Comparison of ENCODE assay signal across 9 mouse cellular contexts in the genomic region with DNA sequence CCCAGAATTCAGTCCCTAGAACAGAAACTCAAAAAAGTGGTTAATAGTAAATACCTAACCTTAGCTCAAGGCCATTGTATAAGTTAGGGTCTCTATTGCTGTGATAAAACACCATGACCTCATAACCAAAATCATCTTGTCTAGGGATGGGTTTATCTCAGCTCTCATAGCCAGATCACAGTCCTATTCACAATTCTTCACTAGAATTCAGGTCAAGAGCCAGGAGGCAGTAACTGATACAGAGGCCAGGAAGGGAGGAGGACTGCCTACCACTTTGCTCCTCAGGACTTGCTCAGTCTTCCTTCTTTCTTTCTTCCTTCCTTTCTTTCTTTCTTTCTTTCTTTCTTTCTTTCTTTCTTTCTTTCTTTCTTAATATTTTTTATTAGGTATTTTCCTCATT. TPM values are rescaled to one million over a fixed set of nuclear protein-coding genes. Genes with fewer than 3 reads are reported as not detected.
DNase-seq lines count a peak whose midpoint lies in the region; ATAC-seq lines count a peak whose summit lies in the region.
"Had no signal": no experiment of that assay in that cellular context is flagged by ENCODE, and none has a peak within 500 bp of the region (broad histone marks: within the 10 kb centered on the region; RNA-seq: fewer than 3 reads in every experiment).

No protein-coding gene starts in this region.

- no peaks in the 10 kb centered on the region for H3K36me3 ChIP-seq in kidney, embryonic 16.5 days (ENCODE audit: insufficient read depth, low read length)
- no peaks in the 10 kb centered on the region for H3K36me3 ChIP-seq in embryonic facial prominence, embryonic 12.5 days
- H3K36me3 ChIP-seq in neural tube, embryonic 12.5 days: peaks cover 4% of the 10 kb centered on the region; the same call in 1 of the 2 replicates

- H3K27ac ChIP-seq in kidney, embryonic 16.5 days (ENCODE audit: low read length): no peak overlapping the region
- H3K27ac ChIP-seq in embryonic facial prominence, embryonic 12.5 days: no peak overlapping the region
- H3K27ac ChIP-seq in neural tube, embryonic 12.5 days: no peak overlapping the region

- peaks cover 15% of the 10 kb centered on the region for H3K4me1 ChIP-seq in kidney, embryonic 16.5 days (ENCODE audit: insufficient read depth, low read length)
- H3K4me1 ChIP-seq in embryonic facial prominence, embryonic 12.5 days: 0 out of 2 replicates have a peak, but pooled peaks cover 3% of the 10 kb centered on the region
- H3K4me1 ChIP-seq in neural tube, embryonic 12.5 days: peaks cover 15% of the 10 kb centered on the region; the same call in 1 of the 2 replicates

- H3K4me2 ChIP-seq in kidney, embryonic 16.5 days (replicated peaks; ENCODE audit: low read depth, low read length): peak overlapping the region; percentile 51
- peak overlapping the region; percentile 44 for H3K4me2 ChIP-seq in embryonic facial prominence, embryonic 12.5 days (replicated peaks)
- peak overlapping the region; percentile 46 for H3K4me2 ChIP-seq in neural tube, embryonic 12.5 days (replicated peaks)

- peak overlapping the region; percentile 30 for H3K4me3 ChIP-seq in kidney, embryonic 16.5 days (ENCODE audit: low read length)
- H3K4me3 ChIP-seq in embryonic facial prominence, embryonic 12.5 days: peak overlapping the region; percentile 24
- no peak overlapping the region for H3K4me3 ChIP-seq in neural tube, embryonic 12.5 days

- no peaks in the 10 kb centered on the region for H3K27me3 ChIP-seq in kidney, embryonic 16.5 days (ENCODE audit: insufficient read depth, low read length)
- H3K27me3 ChIP-seq in embryonic facial prominence, embryonic 12.5 days: no peaks in the 10 kb centered on the region
- H3K27me3 ChIP-seq in neural tube, embryonic 12.5 days (replicated peaks): no peaks in the 10 kb centered on the region

- peak overlapping the region; percentile 10; the same call in 1 of the 2 replicates for H3K9ac ChIP-seq in kidney, embryonic 16.5 days (replicated peaks; ENCODE audit: low read length)
- H3K9ac ChIP-seq in embryonic facial prominence, embryonic 12.5 days: peak overlapping the region; percentile 30; the same call in 1 of the 2 replicates
- no peak overlapping the region for H3K9ac ChIP-seq in neural tube, embryonic 12.5 days

- ATAC-seq in kidney, embryonic 16.5 days (ENCODE audit: low FRiP score, low TSS enrichment): no peak
- no peak for ATAC-seq in embryonic facial prominence, embryonic 12.5 days (ENCODE audit: insufficient number of reproducible peaks, insufficient read depth, low FRiP score, low TSS enrichment)
- ATAC-seq in neural tube, embryonic 12.5 days (ENCODE audit: low FRiP score, low read depth): no peak

- no peaks in the 10 kb centered on the region for H3K9me3 ChIP-seq in kidney, embryonic 16.5 days (ENCODE audit: low read length)
- H3K9me3 ChIP-seq in embryonic facial prominence, embryonic 12.5 days: no peaks in the 10 kb centered on the region
- no peaks in the 10 kb centered on the region for H3K9me3 ChIP-seq in neural tube, embryonic 12.5 days

- DNase-seq in kidney, postnatal 4 days: no peak
- peak; percentile 22 for DNase-seq in induced T-regulatory cell, adult 2 months (ENCODE audit: low read depth)
- DNase-seq in ovary, postnatal 14 days (ENCODE audit: low spot score): no peak
- no peak for DNase-seq in frontal cortex, postnatal 36 days (ENCODE audit: low spot score in 2 of 2)
- DNase-seq in adrenal gland, postnatal 36 days: no peak
- DNase-seq: kidney, adult 9 months had no signal

RNA-seq across cellular contexts. Expression of gene Eri2, which starts 1.5 kb away (rescaled TPM):
- polyA plus RNA-seq in kidney, embryonic 16.5 days (2015; fragmentation: Nextera tagmentation; extraction: Ambion mirVana): 26.2 and 26.5 TPM in 2 replicates
- polyA plus RNA-seq in embryonic facial prominence, embryonic 12.5 days (2016; fragmentation: Nextera tagmentation; extraction: Ambion mirVana): 30.2 and 30.7 TPM in 2 replicates
- polyA plus RNA-seq in neural tube, embryonic 12.5 days (2016; fragmentation: Nextera tagmentation; extraction: Ambion mirVana): 26.2 and 27.9 TPM in 2 replicates
- 1 to 10 TPM; 6.7 to 8.8 TPM for total RNA-seq in adrenal gland, postnatal 36 days (2021)

RNA-seq across cellular contexts. Expression of gene Rexo5, which starts 1.5 kb away (rescaled TPM):
- 23.9 and 27.7 TPM in 2 replicates for polyA plus RNA-seq in kidney, embryonic 16.5 days (2015; fragmentation: Nextera tagmentation; extraction: Ambion mirVana)
- 28.3 and 33.0 TPM in 2 replicates for polyA plus RNA-seq in embryonic facial prominence, embryonic 12.5 days (2016; fragmentation: Nextera tagmentation; extraction: Ambion mirVana)
- 16.0 TPM in 2 replicates for polyA plus RNA-seq in neural tube, embryonic 12.5 days (2016; fragmentation: Nextera tagmentation; extraction: Ambion mirVana)
- 1 to 10 TPM; 7.6 to 7.8 TPM for total RNA-seq in adrenal gland, postnatal 36 days (2021)

RNA-seq across cellular contexts. Expression of gene Acsm3, which starts 34.6 kb away (rescaled TPM):
- polyA plus RNA-seq in kidney, embryonic 16.5 days (2015; fragmentation: Nextera tagmentation; extraction: Ambion mirVana): 0.92 and 1.1 TPM in 2 replicates
- polyA plus RNA-seq in embryonic facial prominence, embryonic 12.5 days (2016; fragmentation: Nextera tagmentation; extraction: Ambion mirVana): 0.05 and 0.25 TPM in 2 replicates
- polyA plus RNA-seq in neural tube, embryonic 12.5 days (2016; fragmentation: Nextera tagmentation; extraction: Ambion mirVana): 0.09 and 0.16 TPM in 2 replicates
- 10 to 100 TPM; 24.0 to 47.6 TPM for total RNA-seq in adrenal gland, postnatal 36 days (2021)
